In the genomic region with DNA sequence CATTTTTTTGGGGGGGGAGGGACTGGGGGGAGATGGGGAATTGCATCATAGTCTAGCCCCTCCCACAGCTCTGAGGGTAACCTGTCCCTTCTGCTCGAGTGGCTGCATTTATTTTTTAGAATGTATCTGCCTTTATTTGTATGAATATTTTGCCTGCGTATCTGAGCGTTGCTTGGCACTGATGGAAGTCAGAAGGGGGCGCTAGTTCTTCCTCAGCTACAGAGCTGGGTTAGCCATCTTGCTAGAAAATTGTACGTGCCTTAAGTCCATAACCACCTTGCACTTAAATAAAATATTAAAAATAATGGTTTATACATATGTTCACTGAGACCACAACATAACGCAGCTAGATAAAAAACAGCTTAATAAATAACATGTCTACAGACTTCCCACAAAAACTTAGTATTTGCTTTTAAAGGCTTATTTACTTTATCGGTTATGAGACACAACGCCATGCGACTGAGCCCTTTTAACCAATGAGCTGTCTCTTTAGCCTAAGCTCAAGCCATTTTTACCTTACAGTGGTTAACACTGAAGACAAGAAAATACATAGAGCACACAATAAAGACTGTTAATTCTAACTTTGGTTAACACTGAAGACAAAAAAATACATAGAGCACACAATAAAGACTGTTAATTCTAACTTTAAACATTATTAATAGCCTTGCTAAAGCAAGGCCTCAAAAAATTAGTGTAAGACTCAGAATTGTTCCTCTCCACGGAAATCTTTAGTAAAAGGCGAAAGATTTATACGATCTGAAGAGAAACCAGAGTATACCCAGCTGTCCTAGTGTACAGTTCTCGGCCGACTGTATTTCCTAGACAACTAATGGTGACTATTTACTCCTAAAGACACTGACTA, we compare ENCODE assay signal across 8 mouse cellular contexts. TPM values are rescaled to one million over a fixed set of nuclear protein-coding genes. Genes with fewer than 3 reads are reported as not detected.
DNase-seq lines count a peak whose midpoint lies in the region; ATAC-seq and TF ChIP-seq lines count a peak whose summit lies in the region.

No protein-coding gene starts in this region.

- DNase-seq in left cerebral cortex, postnatal 10 days (ENCODE audit: extremely low spot score in 1 of 2, low spot score in 2 of 2): peak; percentile 55 to 67
- DNase-seq in left cerebral cortex, postnatal 36 days (ENCODE audit: low spot score in 2 of 2): no peak
- peak; percentile 91 for DNase-seq in embryonic facial prominence, embryonic 14.5 days (ENCODE audit: low spot score)
- peak; percentile 87 for DNase-seq in heart, postnatal 0 days (ENCODE audit: low spot score)
- DNase-seq in kidney, postnatal 25 days: peak; percentile 54 to 59
- DNase-seq in spleen, postnatal 4 days (ENCODE audit: low spot score in 2 of 2): peak; percentile 56 to 70

- no peak for TF ChIP-seq POLR2A in bone marrow, adult 2 months (IDR thresholded peaks at IDR 0.05; ENCODE audit: borderline replicate concordance, control insufficient read depth, low read depth, low read length)

- no peaks in the 10 kb centered on the region for H3K9me3 ChIP-seq in embryonic facial prominence, embryonic 14.5 days (ENCODE audit: control insufficient read depth, low read length)
- H3K9me3 ChIP-seq in heart, postnatal 0 days (replicated peaks; ENCODE audit: control insufficient read depth, low read length): 0 out of 2 replicates have a peak, but pooled peaks cover under 1% of the 10 kb centered on the region

- H3K4me3 ChIP-seq in bone marrow, adult 2 months (replicated peaks; ENCODE audit: control insufficient read depth, low read depth, low read length): no peak overlapping the region
- H3K4me3 ChIP-seq in embryonic facial prominence, embryonic 14.5 days (ENCODE audit: low read depth, low read length): peak overlapping the region; percentile 53
- peak overlapping the region; percentile 76 for H3K4me3 ChIP-seq in heart, postnatal 0 days (ENCODE audit: low read depth, low read length)

- no peaks in the 10 kb centered on the region for H3K36me3 ChIP-seq in embryonic facial prominence, embryonic 14.5 days (ENCODE audit: control insufficient read depth, insufficient read depth, low read length)
- no peaks in the 10 kb centered on the region for H3K36me3 ChIP-seq in heart, postnatal 0 days (replicated peaks; ENCODE audit: control insufficient read depth, insufficient read depth, low read length)

- H3K4me1 ChIP-seq in bone marrow, adult 2 months (ENCODE audit: control insufficient read depth, insufficient read depth, low read length): peaks cover 3% of the 10 kb centered on the region; the same call in 1 of the 2 replicates
- H3K4me1 ChIP-seq in embryonic facial prominence, embryonic 14.5 days (ENCODE audit: control insufficient read depth, insufficient read depth, low read length): 0 out of 2 replicates have a peak, but pooled peaks cover 3% of the 10 kb centered on the region
- no peaks in the 10 kb centered on the region for H3K4me1 ChIP-seq in heart, postnatal 0 days (ENCODE audit: control insufficient read depth, insufficient read depth)

- under 1% methylated on average over 14 of the region's 14 CpGs for WGBS in bone marrow, adult 2 months
- WGBS in embryonic facial prominence, embryonic 14.5 days: under 1% methylated on average over 14 of the region's 14 CpGs
- WGBS in heart, postnatal 0 days: under 1% methylated on average over 14 of the region's 14 CpGs

- peak; percentile 25; the same call in 1 of the 2 replicates for TF ChIP-seq EP300 in heart, postnatal 0 days (IDR thresholded peaks at IDR 0.05; ENCODE audit: low read depth)

- H3K27me3 ChIP-seq in embryonic facial prominence, embryonic 14.5 days (replicated peaks; ENCODE audit: control insufficient read depth, insufficient read depth, low read length): no peaks in the 10 kb centered on the region
- no peaks in the 10 kb centered on the region for H3K27me3 ChIP-seq in heart, postnatal 0 days (ENCODE audit: control insufficient read depth, insufficient read depth, low read length)

- no peak overlapping the region; the same call in 1 of the 2 replicates for H3K27ac ChIP-seq in bone marrow, adult 2 months (ENCODE audit: control insufficient read depth, insufficient read depth, low read depth, low read length, poor library complexity)
- H3K27ac ChIP-seq in embryonic facial prominence, embryonic 14.5 days (replicated peaks; ENCODE audit: low read depth, low read length): peak overlapping the region; percentile 93
- H3K27ac ChIP-seq in heart, postnatal 0 days (ENCODE audit: low read depth): peak overlapping the region; percentile 99

- ATAC-seq in embryonic facial prominence, embryonic 14.5 days (ENCODE audit: low read depth): peak; percentile 85
- ATAC-seq in heart, postnatal 0 days (ENCODE audit: insufficient read depth, low read depth): peak; percentile 73
- ATAC-seq in megakaryocyte, adult 5-6 weeks (ENCODE audit: poor library complexity, severe bottlenecking): peak; percentile 44

- intact Hi-C loops in left cerebral cortex, postnatal 10 days (cut with DNase I): loop anchor here (5.0 kb wide), 2 partner anchors 65 to 155 kb away; no protein-coding TSS in a partner anchor
- intact Hi-C loops in left cerebral cortex, postnatal 36 days (cut with DNase I): loop anchor here (1.0 kb wide), 2 partner anchors 91 to 112 kb away; partner anchors contain the start of gene Usf1

- peak overlapping the region; percentile 71 for H3K4me2 ChIP-seq in embryonic facial prominence, embryonic 14.5 days (ENCODE audit: low read depth, low read length)
- peak overlapping the region; percentile 71 for H3K4me2 ChIP-seq in heart, postnatal 0 days (ENCODE audit: low read depth, low read length)

- H3K9ac ChIP-seq in embryonic facial prominence, embryonic 14.5 days (ENCODE audit: low read depth, low read length): peak overlapping the region; percentile 86; the same call in 1 of the 2 replicates
- peak overlapping the region; percentile 87 for H3K9ac ChIP-seq in heart, postnatal 0 days (replicated peaks; ENCODE audit: low read depth, low read length)

- peak; percentile 59 for TF ChIP-seq CTCF in bone marrow, adult 2 months (IDR thresholded peaks at IDR 0.05; ENCODE audit: control insufficient read depth, insufficient read depth, low read length)
- TF ChIP-seq CTCF in heart, postnatal 0 days (IDR thresholded peaks at IDR 0.05; ENCODE audit: low read depth): peak; percentile 60

RNA-seq across cellular contexts. Expression of gene Alyref2, which starts 0.7 kb away (rescaled TPM):
- 1 to 10 TPM; 4.6 to 5.5 TPM for total RNA-seq in left cerebral cortex, postnatal 10 days (2021)
- total RNA-seq in left cerebral cortex, postnatal 36 days (2021): 1 to 10 TPM; 4.2 to 5.9 TPM
- polyA plus RNA-seq in bone marrow, adult 2 months (2011; ENCODE audit: insufficient read depth, insufficient read length, low replicate concordance, missing spikeins): 4.5 and 8.7 TPM in 2 replicates
- polyA plus RNA-seq in embryonic facial prominence, embryonic 14.5 days (2014; fragmentation: Nextera tagmentation; extraction: Ambion mirVana): 13.8 TPM in 2 replicates
- total RNA-seq in heart, postnatal 0 days (2014; rRNA removed; ENCODE audit: low replicate concordance): 8.0 and 10.0 TPM in 2 replicates
- 13.5 and 14.6 TPM in 2 replicates for polyA plus RNA-seq in heart, postnatal 0 days (2015; fragmentation: Nextera tagmentation; extraction: Ambion mirVana)
- 8.7 and 11.4 TPM in 2 replicates for total RNA-seq in megakaryocyte, adult 5-6 weeks (2015)
- 12.7 and 13.2 TPM in 2 replicates for total RNA-seq in megakaryocyte, adult 5-6 weeks (2017)

RNA-seq across cellular contexts. Expression of gene Itln1, which starts 32.5 kb away (rescaled TPM):
- total RNA-seq in left cerebral cortex, postnatal 10 days (2021): not detected
- not detected for total RNA-seq in left cerebral cortex, postnatal 36 days (2021)
- polyA plus RNA-seq in bone marrow, adult 2 months (2011; ENCODE audit: insufficient read depth, insufficient read length, low replicate concordance, missing spikeins): not detected in 2 replicates
- polyA plus RNA-seq in embryonic facial prominence, embryonic 14.5 days (2014; fragmentation: Nextera tagmentation; extraction: Ambion mirVana): not detected in 2 replicates
- not detected in 2 replicates for total RNA-seq in heart, postnatal 0 days (2014; rRNA removed; ENCODE audit: low replicate concordance)
- polyA plus RNA-seq in heart, postnatal 0 days (2015; fragmentation: Nextera tagmentation; extraction: Ambion mirVana): not detected in 2 replicates
- total RNA-seq in megakaryocyte, adult 5-6 weeks (2015): not detected in 2 replicates
- total RNA-seq in megakaryocyte, adult 5-6 weeks (2017): not detected in 2 replicates

RNA-seq across cellular contexts. Expression of gene Cd244a, which starts 56.4 kb away (rescaled TPM):
- total RNA-seq in left cerebral cortex, postnatal 10 days (2021): not detected
- not detected for total RNA-seq in left cerebral cortex, postnatal 36 days (2021)
- polyA plus RNA-seq in bone marrow, adult 2 months (2011; ENCODE audit: insufficient read depth, insufficient read length, low replicate concordance, missing spikeins): 1.9 and 4.0 TPM in 2 replicates
- 0.35 TPM in 1 of 2 replicates, not detected in the other for polyA plus RNA-seq in embryonic facial prominence, embryonic 14.5 days (2014; fragmentation: Nextera tagmentation; extraction: Ambion mirVana)
- 1.0 and 4.0 TPM in 2 replicates for total RNA-seq in heart, postnatal 0 days (2014; rRNA removed; ENCODE audit: low replicate concordance)
- polyA plus RNA-seq in heart, postnatal 0 days (2015; fragmentation: Nextera tagmentation; extraction: Ambion mirVana): 0.16 and 0.33 TPM in 2 replicates
- total RNA-seq in megakaryocyte, adult 5-6 weeks (2015): 12.3 and 15.1 TPM in 2 replicates
- total RNA-seq in megakaryocyte, adult 5-6 weeks (2017): 16.3 and 16.8 TPM in 2 replicates

Comparison
In these comparisons a context has a peak if more than half of its experiments do, and no peak if none do; other contexts are left out.
1. DNase-seq: peak in left cerebral cortex, postnatal 10 days (2 of 2), embryonic facial prominence, embryonic 14.5 days (single experiment), heart, postnatal 0 days (single experiment), kidney, postnatal 25 days (2 of 2) and spleen, postnatal 4 days (2 of 2); none in left cerebral cortex, postnatal 36 days (0 of 2).
2. Peak in every context shown above with its lines, with median percentiles within 50 percentile points of each other: ATAC-seq.